Mouse (Mus musculus) embryonic fibroblast, embryonic 13.5 days (primary cell): ENCODE data around the gene Nebl.

Experiments used
- CTCF ChIP-seq: IDR thresholded peaks from 2 replicates; pipeline ENCODE4 v1.5.1; 2011; ENCODE audit warnings: mild to moderate bottlenecking, control low read depth, low read length, moderate library complexity, borderline replicate concordance; ENCODE audit not compliant: insufficient read depth
- POLR2A ChIP-seq: IDR thresholded peaks from 2 replicates; pipeline ENCODE4 v1.6.1; 2011; ENCODE audit warnings: low read depth, mild to moderate bottlenecking, control low read depth, low read length, moderate library complexity

GRCm38 (mm10) chr2:17514765-17515164, 216.5 kb downstream of the Nebl start:
- no peak for TF ChIP-seq CTCF
- no peak for TF ChIP-seq POLR2A
